Mouse (Mus musculus): ENCODE data around the gene Nr4a1.

GRCm38 (mm10) chr15:101234611-101235341, 19.3 kb upstream of the Nr4a1 start:
- TF ChIP-seq POLR2A (IDR thresholded peaks at IDR 0.05; ENCODE audit: insufficient read depth, low read depth, low read length) (no peak), CTCF (IDR thresholded peaks at IDR 0.05; ENCODE audit: insufficient read depth, low read depth, low read length) (no peak)

All from olfactory bulb, adult 2 months (tissue).